Mouse (Mus musculus): ENCODE data around the gene Fbxo9.
"Not testable (repeated sequence)": the region's sequence is repeated elsewhere in the genome, so short reads cannot be mapped to it uniquely, and the experiment has no call there.

Fbxo9 gene

GRCm38 (mm10) chr9:78108796-78109239 is at the start of gene Fbxo9, which contains the start of gene Ick:
TSS of gene Fbxo9 (minus strand) at chr9:78109065.
TSS of gene Ick (plus strand) at chr9:78109192.
- peak; percentile 98 for DNase-seq (ENCODE audit: low spot score)

DNA sequence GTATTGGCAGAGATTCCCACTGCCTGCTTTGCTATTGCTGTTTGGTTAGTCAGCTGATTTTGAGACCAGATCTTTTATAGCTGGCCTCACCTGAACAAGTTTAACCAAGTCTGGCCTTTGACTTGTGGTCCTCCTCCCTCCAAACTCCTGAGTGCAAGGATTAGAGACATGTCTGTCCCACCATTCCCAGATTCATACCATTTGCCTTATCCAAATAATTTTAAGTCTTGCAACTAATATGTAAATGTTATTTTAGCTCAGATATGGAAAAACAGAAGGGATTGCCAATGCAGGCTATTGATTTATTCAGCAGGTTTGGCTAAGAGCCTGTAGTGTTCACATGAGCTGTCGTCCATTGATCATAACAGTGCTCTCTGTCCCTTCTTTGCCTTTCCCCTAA is 48.4 kb upstream of the Fbxo9 start:
- no peak for DNase-seq (ENCODE audit: low spot score)

GRCm38 (mm10) chr9:78154211-78154977 is 45.5 kb upstream of the Fbxo9 start:
- DNase-seq (ENCODE audit: low spot score), result no peak

- DNase-seq (ENCODE audit: low spot score), result not testable (repeated sequence)
Observed at GRCm38 (mm10) chr9:78149770-78150169, 40.9 kb upstream of the Fbxo9 start.

DNA sequence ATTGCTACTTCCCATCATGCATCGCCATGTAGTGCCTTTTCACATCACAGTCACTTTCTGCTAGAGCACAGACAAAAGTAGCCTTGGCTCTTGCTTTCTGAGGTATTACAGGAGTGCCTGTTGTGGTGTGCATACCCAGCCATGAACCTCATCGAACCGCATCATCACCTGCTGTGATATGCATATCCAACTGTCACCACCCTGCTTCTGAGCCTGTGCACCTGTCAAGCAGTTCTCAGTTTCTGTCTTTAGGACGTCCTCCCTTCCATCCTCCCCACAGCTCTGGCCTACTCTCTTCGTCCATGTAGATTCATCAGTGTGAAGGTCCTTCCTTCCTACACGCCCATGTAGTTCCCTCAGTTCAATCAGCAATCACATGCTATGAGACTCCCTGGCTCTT is 39.3 kb upstream of the Fbxo9 start:
- no peak for DNase-seq (ENCODE audit: low spot score)

DNA sequence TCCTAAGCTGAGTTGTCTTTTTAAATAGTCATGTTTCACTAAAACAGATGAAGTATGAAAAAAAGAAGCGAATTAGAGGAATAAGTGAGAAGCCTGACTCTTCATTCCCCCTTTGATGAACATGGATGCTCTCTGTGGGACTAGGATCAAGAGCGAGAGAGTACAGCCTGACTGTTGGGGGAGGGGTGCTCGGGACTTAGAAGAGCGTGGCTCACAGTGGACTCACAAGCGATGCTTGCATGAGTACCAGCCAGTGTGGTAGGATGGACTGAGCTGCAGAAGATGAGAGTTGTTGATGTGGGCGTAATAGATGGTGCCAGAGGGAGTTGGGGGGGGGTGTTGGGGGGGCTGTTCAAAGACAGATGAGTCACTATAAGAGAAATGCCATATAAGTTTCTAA is 37.8 kb upstream of the Fbxo9 start:
- DNase-seq (ENCODE audit: low spot score), result peak; percentile 23

GRCm38 (mm10) chr9:78146099-78146498 is 37.2 kb upstream of the Fbxo9 start:
- DNase-seq (ENCODE audit: low spot score), result no peak

DNA sequence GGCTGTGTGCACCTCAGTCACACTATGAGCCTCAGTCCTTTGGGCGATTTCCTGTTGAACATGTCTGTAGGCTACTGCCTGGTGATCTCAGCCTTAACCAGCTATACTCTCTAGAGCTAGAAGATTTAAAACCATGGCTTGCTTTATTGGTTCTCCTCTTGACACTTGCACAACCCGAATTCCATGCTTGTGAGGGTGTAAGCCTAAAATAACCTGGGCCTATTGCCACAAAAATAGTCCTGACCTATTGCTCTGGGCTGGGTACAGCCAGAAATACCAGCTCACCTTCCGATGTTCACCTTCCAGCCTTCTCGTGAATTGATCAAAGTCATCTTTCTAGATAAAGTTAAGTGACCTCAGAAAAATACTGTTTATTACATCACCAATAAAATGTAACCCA is 30.6 kb upstream of the Fbxo9 start:
- DNase-seq (ENCODE audit: low spot score), result no peak

DNA sequence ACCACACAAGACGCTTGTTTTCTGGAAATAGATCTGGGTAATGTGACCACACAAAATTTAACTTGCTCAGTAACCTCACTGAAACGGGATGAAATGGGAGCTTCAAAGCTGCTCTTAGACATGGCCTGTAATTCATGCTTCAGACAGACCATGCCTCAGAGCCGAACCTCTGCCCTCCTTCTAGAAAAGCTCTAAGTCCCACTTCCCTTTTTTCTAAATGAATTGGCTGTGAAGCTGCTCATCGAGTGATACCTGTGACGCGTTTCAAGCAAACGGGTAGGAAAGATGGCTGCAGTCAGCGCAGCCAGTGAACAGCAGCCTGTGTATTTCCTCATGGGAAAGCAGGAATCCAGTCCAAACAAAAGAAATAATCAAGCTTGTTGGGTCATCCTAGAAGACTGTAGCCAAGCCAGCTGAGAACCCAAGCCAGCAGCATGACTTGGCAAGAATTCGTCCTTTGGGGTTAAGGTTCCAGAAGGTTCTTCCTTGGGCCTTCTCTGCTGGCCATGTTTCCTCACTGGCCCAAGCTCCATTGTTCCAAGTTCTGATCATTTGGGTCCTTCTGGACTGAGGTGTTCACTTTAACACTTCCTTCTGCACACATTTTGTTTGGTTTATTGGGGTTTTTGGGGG is 29.3 kb upstream of the Fbxo9 start:
- DNase-seq (ENCODE audit: low spot score), result no peak

GRCm38 (mm10) chr9:78135658-78136057 is 26.8 kb upstream of the Fbxo9 start:
- DNase-seq (ENCODE audit: low spot score), result no peak

- DNase-seq (ENCODE audit: low spot score), result no peak
Observed at GRCm38 (mm10) chr9:78126643-78127042, 17.8 kb upstream of the Fbxo9 start.

DNA sequence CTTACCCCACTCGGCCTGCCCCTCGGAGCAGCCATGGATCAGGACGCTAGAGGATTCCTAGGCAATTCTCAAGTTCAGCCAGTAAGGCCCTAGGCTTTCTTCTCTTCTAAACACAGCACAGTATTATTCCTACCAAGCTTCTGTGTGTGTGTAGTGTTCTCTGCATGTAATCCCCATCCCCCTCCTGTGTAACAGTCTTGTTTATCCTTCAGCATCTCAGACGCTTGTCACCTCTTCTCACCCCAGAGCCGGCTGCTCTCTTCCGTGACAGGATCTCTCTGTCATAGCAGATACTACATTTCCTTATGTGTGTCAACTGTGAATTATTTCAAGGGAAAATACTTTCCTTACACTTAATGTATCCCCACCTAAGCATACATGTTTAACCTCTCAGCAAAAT is 17.1 kb upstream of the Fbxo9 start:
- no peak for DNase-seq (ENCODE audit: low spot score)

- DNase-seq (ENCODE audit: low spot score), result no peak
Observed at GRCm38 (mm10) chr9:78124297-78124696, 15.4 kb upstream of the Fbxo9 start.

DNA sequence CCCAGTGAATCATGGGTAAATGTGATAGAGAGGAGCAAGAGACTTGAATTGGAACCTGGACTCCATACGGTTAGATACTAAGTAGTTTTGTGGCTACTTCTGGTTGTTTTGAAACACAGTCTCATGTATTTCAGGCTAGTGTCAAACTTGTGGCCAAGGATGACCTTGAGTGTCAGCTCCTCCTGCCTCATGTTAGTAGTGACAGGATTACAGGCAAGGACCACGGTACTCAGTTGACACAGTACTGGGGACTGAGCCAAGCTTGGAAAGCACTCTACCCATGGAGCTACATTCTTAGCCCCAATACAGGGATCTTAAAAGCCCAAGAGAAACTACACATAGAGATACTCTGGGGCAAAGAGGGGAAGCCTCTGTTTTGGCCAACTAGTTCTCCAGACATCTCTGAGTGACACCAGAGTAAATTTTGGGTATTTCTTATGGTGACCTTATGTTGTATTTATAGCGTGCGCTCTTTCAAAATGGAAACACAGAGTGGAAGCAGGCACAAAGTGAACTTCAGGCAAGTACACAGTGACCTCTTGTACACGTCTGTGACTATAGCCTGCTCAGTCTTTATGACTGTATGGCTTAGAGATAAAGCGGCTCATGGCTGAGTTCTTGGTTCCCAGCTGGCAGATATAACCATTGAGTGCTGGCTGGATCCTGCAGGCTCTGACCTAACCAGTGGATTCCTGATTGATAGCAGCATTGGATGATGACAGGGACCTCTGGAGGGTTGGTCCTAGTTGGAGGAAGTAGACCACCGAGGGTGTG is 14.3 kb upstream of the Fbxo9 start:
- DNase-seq (ENCODE audit: low spot score), result no peak

DNA sequence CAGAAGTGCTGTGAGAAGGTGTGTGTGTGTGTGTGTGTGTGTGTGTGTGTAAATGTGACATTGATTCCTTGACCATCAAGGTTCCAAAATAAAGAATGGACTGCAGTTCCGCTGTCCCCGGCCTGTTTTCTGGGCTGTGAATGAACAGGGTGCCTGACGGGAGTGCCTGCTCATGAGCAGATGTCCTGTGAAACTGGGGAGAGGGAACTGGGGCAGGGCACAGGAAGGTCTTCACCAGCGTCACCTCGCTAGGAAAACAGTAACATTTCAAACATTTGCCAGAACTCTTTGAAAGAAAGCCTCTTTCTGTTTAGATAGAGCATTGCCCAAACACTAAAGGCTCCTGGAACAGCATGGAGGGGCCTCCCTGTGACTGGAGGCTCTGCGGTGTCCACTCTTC is 13.1 kb upstream of the Fbxo9 start:
- no peak for DNase-seq (ENCODE audit: low spot score)

DNA sequence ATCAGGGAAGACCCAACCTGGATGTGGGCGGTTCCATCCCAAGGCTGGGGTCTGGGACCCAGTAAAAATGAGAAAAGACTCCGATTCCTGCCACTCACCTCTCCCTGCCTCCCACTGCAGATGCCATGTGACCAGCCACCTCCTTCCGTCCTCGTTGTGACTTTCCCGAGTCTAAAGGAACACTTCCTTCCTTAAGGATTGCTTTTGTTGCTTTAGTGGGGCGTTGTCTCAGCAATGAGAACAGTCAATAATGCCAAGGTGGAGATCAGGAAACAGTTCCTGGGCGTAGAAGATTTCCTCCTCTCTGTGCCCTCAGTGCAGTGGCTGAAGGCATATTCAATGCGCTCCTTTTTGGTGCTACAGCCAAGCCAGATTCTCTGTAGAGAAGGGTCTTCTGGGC is 12.5 kb upstream of the Fbxo9 start:
- DNase-seq (ENCODE audit: low spot score), result no peak

DNA sequence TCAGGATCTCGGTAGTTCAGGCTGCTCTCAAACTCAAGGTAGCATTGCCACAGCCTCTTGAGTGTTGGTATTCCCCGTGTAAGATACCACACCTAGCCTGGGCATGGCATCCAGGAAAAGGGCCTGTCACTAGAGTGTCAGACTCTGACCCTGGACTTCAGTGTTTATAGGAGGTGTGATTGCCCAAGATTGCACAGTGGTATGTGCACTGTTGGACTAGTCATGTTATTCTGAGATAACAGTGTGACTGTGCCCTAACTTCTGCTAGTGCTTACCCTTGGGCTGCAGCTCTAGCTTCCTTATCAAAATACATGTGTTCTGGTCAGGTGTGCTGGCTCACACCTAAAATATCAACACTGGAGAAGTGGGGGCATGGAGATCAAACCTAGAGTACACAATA is 8.8 kb upstream of the Fbxo9 start:
- DNase-seq (ENCODE audit: low spot score), result no peak

DNA sequence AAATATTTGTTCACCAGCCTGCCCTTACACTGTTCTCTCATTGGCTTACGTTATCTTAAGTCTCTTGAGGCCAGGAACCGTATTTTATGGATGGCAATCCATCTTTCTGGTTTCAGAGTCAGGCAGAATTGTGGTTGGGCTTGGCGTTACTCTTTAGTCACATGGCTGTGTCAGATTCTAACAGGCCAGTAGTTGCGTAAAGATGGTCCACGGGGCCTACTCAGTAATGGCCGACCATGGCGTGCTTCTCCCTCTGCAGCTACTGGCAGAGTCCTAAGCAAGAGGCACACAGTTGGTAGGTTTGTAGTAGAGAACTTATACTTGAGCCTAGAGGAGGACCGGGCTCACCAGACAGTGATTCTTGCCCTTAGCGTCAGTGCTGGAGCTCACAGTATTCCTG is 6.9 kb upstream of the Fbxo9 start:
- DNase-seq (ENCODE audit: low spot score), result no peak

GRCm38 (mm10) chr9:78113538-78113885 is 4.6 kb upstream of the Fbxo9 start:
- no peak for DNase-seq (ENCODE audit: low spot score)

GRCm38 (mm10) chr9:78112770-78113537 is 4.1 kb upstream of the Fbxo9 start:
- DNase-seq (ENCODE audit: low spot score), result peak; percentile 93

GRCm38 (mm10) chr9:78111456-78111855 is 2.6 kb upstream of the Fbxo9 start:
- DNase-seq (ENCODE audit: low spot score), result no peak

DNA sequence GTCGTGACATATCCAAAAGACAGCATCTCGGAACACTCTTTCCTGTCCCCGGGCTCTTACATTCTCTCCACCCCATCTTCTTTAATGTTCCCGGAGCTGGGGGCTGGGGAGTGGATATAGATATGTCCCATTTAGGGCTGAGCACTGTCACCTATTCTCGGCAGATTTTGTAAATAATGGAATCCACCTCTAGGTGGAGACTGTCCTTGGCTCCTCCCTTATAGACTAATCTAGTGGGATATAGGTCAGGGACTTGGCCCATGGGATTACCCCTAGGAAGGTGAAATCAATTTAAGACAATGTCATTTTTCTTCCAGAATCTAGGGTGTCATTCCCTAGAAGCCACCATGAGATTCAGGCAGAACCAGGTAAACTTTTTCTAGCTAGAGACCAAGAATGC is 791 bp upstream of the Fbxo9 start:
- DNase-seq (ENCODE audit: low spot score), result no peak

All from embryo, embryonic 10 days (tissue).